Mouse (Mus musculus) lung, postnatal 0 days (tissue): ENCODE data around the gene Med13l. TPM values are rescaled to one million over a fixed set of nuclear protein-coding genes. Genes with fewer than 3 reads are reported as not detected.

Source experiments
- ATAC-seq: fragments of 200-750 bp; cut with Nextera tagmentation; 2 replicates; pipeline ENCODE4 v1.8.0; 2017; ENCODE audit warnings: moderate library complexity
- DNase-seq: peaks from one replicate; pipeline ENCODE4 v3.0.0-alpha.2; 2016; ENCODE audit warnings: low spot score
- H3K27ac ChIP-seq: fragments of 300-500 bp; sonication (generic); 2 replicates; pipeline ENCODE4 v1.5.1; 2014; ENCODE audit warnings: antibody characterized with exemption, mild to moderate bottlenecking, low read length, mixed read lengths
- H3K27me3 ChIP-seq: fragments of 300-500 bp; sonication (generic); replicated peaks from 2 replicates; pipeline ENCODE4 v1.6.1; 2014; ENCODE audit warnings: low read length, mixed read lengths; ENCODE audit not compliant: insufficient read depth
- H3K36me3 ChIP-seq: fragments of 300-500 bp; sonication (generic); 2 replicates; pipeline ENCODE4 v1.6.1; 2014; ENCODE audit warnings: low read length, mixed read lengths; ENCODE audit not compliant: insufficient read depth
- H3K4me1 ChIP-seq: fragments of 300-500 bp; sonication (generic); 2 replicates; pipeline ENCODE4 v1.6.1; 2014; ENCODE audit warnings: antibody characterized with exemption, low read depth, low read length, mixed read lengths; ENCODE audit not compliant: insufficient read depth
- H3K4me2 ChIP-seq: fragments of 300-500 bp; sonication (generic); replicated peaks from 2 replicates; pipeline ENCODE4 v1.6.1; 2014; ENCODE audit warnings: low read depth, mild to moderate bottlenecking, low read length, moderate library complexity, mixed read lengths
- H3K4me3 ChIP-seq: fragments of 300-500 bp; sonication (generic); 2 replicates; pipeline ENCODE4 v1.5.1; 2014; ENCODE audit warnings: low read depth, low read length
- H3K9ac ChIP-seq: fragments of 300-500 bp; sonication (generic); replicated peaks from 2 replicates; pipeline ENCODE4 v1.6.1; 2014; ENCODE audit warnings: low read depth, mild to moderate bottlenecking
- H3K9me3 ChIP-seq: fragments of 300-500 bp; sonication (generic); 2 replicates; pipeline ENCODE4 v1.6.1; 2016; ENCODE audit warnings: low read length, mixed read lengths
- CTCF ChIP-seq: IDR thresholded peaks from 2 replicates; pipeline ENCODE4 v1.5.1; 2016; ENCODE audit warnings: antibody characterized with exemption, mild to moderate bottlenecking
- EP300 ChIP-seq: IDR thresholded peaks from 2 replicates; pipeline ENCODE4 v1.6.1; 2016; ENCODE audit warnings: antibody characterized with exemption, mild to moderate bottlenecking, control low read depth
- whole genome bisulfite sequencing: fragments of 180-500 bp; shearing (Covaris S2); extraction: QIAGEN DNeasy Blood & Tissue Kit; methylation state at CpG from one replicate; pipeline ENCODE4 v1.1.7; 2014; 5-methylcytosine and 5-hydroxymethylcytosine counted together
- polyA plus RNA-seq: library from polyadenylated mRNA; unstranded; fragments of >200 nt; fragmentation: Nextera tagmentation; extraction: Ambion mirVana; gene quantifications from 2 replicates; pipeline ENCODE4 v1.2.1, GENCODE M21; 2015

The Med13l gene
- polyA plus RNA-seq, 1 experiment from 2014 or later = 10.1 TPM

- WGBS = 56% methylated on average over 6 of the region's 6 CpGs
- Histone ChIP-seq H3K4me2 (no peak overlapping the region), H3K9me3 (no peaks in the 10 kb centered on the region), H3K27ac (no peak overlapping the region), H3K4me3 (no peak overlapping the region), H3K4me1 (peaks cover 32% of the 10 kb centered on the region; the same call in 1 of the 2 replicates), H3K9ac (no peak overlapping the region), H3K27me3 (no peaks in the 10 kb centered on the region), H3K36me3 (no peaks in the 10 kb centered on the region)
- TF ChIP-seq CTCF (no peak), EP300 (no peak)
- ATAC-seq = peak; percentile 45; the same call in 1 of the 2 replicates
- peak; percentile 38 for DNase-seq
Measured at GRCm38 (mm10) chr5:118588381-118588925, 28.0 kb downstream of the Med13l start.

DNA sequence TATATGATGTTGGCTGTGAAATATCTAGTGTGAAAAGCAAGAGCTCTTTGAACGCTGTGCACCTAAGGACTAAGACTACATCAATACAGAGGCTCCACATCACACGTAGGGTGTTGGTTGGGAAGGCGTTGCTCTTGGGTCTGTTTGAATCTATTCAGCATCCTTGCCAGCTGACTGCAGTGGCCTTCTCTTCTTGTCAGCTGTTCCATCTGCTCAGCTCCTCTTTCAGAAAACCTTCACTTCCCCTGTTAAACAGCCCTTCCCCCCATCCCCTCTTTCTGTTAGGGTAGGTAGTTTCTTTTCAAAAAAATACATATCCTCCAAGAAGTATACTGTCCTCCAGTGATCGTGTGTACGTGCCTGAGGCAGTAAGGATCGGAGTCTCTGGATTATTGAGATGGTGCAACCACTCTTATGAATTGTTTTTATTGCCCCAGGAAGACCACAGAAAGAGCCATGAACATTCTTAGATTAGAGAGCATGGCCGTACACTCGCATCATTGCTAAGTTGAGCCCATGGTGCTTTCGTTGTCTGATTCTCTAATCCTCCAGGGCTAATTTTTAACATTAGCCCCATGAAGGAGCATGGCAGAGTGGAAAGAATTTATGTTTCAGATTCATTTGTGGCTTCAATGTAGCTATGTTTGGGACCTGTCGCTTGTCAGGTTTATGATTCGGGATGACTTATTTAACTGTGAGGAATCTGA is 28.9 kb downstream of the Med13l start:
- Histone ChIP-seq H3K27me3 (no peaks in the 10 kb centered on the region), H3K4me2 (no peak overlapping the region), H3K27ac (no peak overlapping the region), H3K4me3 (no peak overlapping the region), H3K36me3 (no peaks in the 10 kb centered on the region), H3K9me3 (no peaks in the 10 kb centered on the region), H3K9ac (no peak overlapping the region), H3K4me1 (peaks cover 32% of the 10 kb centered on the region; the same call in 1 of the 2 replicates)
- TF ChIP-seq CTCF (no peak), EP300 (no peak)
- DNase-seq (no peak), ATAC-seq (no peak)
- 88% methylated on average over 11 of the region's 11 CpGs for WGBS

DNA sequence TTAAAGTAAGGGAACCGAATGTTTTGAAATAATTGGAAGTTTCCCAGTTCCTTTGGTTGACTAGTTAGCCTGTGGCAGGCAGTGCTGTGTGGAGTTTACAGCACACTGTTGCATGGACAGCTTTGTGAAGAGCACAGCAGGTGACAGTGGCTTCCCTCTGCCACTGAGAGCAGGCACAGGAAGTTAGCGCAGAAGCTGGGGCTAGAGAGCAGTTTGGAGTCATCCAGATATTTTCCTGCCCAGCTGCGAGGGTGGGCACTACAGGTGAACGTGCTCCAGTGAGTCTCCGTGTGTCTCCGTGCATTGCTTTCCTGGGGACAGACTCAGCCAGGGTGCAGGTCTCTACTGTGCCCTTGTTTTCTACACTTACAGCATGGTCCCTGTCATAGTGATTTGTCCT is 30.4 kb downstream of the Med13l start:
- H3K4me1 ChIP-seq = peaks cover 32% of the 10 kb centered on the region; the same call in 1 of the 2 replicates
- H3K4me2 ChIP-seq = no peak overlapping the region
- TF ChIP-seq EP300 = no peak
- TF ChIP-seq CTCF = no peak
- no peak overlapping the region for H3K9ac ChIP-seq
- WGBS = 42% methylated on average over 6 of the region's 6 CpGs
- ATAC-seq = no peak
- H3K27me3 ChIP-seq = no peaks in the 10 kb centered on the region
- no peak overlapping the region for H3K4me3 ChIP-seq
- DNase-seq = no peak
- no peaks in the 10 kb centered on the region for H3K9me3 ChIP-seq
- no peaks in the 10 kb centered on the region for H3K36me3 ChIP-seq
- no peak overlapping the region for H3K27ac ChIP-seq

GRCm38 (mm10) chr5:118591826-118592499 is 31.5 kb downstream of the Med13l start:
- peak overlapping the region; percentile 25; the same call in 1 of the 2 replicates for H3K4me2 ChIP-seq
- no peaks in the 10 kb centered on the region for H3K9me3 ChIP-seq
- peak overlapping the region; percentile 10; the same call in 1 of the 2 replicates for H3K4me3 ChIP-seq
- no peaks in the 10 kb centered on the region for H3K36me3 ChIP-seq
- no peak overlapping the region for H3K27ac ChIP-seq
- WGBS = 19% methylated on average over 11 of the region's 11 CpGs
- ATAC-seq (peak; percentile 47), DNase-seq (peak; percentile 43)
- TF ChIP-seq EP300 = no peak
- no peak for TF ChIP-seq CTCF
- peaks cover 32% of the 10 kb centered on the region; the same call in 1 of the 2 replicates for H3K4me1 ChIP-seq
- H3K27me3 ChIP-seq = no peaks in the 10 kb centered on the region
- H3K9ac ChIP-seq = no peak overlapping the region

DNA sequence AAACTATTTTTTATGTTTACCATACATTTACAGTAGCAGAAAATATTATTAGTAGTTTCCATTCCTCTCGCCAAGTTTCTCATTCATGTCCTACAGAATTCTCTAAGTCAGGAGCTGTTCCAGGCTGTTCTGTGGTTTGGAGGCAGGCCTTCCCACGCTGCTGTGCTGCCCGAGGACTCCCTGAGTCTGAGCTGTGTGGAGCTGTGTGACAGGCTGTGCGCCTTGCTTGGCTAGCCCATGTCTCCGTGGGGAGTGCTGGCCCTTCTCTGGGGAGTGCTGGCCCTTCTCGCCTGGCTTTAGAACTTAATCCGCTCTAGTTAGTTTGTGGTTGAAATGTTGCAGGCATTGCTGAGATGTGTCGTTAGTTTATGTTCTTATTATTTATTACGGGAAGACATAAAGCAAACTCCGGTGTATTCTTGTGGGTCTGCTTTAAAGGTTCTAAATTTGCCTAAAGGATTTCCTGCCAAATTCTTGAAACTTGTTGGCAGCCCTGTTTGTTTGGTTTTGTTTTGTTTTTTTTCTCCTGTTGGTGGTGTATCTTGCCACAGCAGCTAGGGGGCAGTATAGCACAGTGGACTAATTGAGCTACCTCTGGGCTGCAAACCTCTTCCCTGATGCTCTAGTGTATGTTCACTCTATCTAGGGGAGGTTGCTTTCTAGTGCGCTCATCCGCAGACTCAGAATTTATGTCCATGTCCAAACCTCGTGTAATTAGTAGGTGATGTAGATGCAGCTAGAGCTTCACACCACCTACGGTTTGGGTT is 34.2 kb downstream of the Med13l start:
- peak; percentile 33 for ATAC-seq
- peak; percentile 79 for DNase-seq
- no peak overlapping the region for H3K9ac ChIP-seq
- H3K4me3 ChIP-seq = no peak overlapping the region
- 55% methylated on average over 14 of the region's 14 CpGs for WGBS
- H3K4me2 ChIP-seq = no peak overlapping the region
- H3K36me3 ChIP-seq = no peaks in the 10 kb centered on the region
- peak overlapping the region; percentile 27; the same call in 1 of the 2 replicates for H3K27ac ChIP-seq
- H3K27me3 ChIP-seq = no peaks in the 10 kb centered on the region
- H3K9me3 ChIP-seq = no peaks in the 10 kb centered on the region
- TF ChIP-seq CTCF (peak; percentile 87), EP300 (no peak)
- peaks cover 25% of the 10 kb centered on the region; the same call in 1 of the 2 replicates for H3K4me1 ChIP-seq
